Mouse (Mus musculus) embryonic facial prominence, embryonic 13.5 days (tissue): ENCODE measurements around the gene Gm33815. TPM values are rescaled to one million over a fixed set of nuclear protein-coding genes. Genes with fewer than 3 reads are reported as not detected.
"Not testable (repeated sequence)": the region's sequence is repeated elsewhere in the genome, so short reads cannot be mapped to it uniquely, and the experiment has no call there.

Experiments
- ATAC-seq: fragments of 200-750 bp; cut with Nextera tagmentation; 2 replicates; pipeline ENCODE4 v1.8.0; 2017; ENCODE audit warnings: low read depth; ENCODE audit not compliant: insufficient number of reproducible peaks, insufficient read depth, low FRiP score, low TSS enrichment
- H3K27ac ChIP-seq: fragments of 300-500 bp; sonication (generic); 2 replicates; pipeline ENCODE4 v1.5.1; 2015; ENCODE audit warnings: moderate library complexity, mild to moderate bottlenecking, inconsistent platforms
- H3K27me3 ChIP-seq: fragments of 300-500 bp; sonication (generic); 2 replicates; pipeline ENCODE4 v1.6.1; 2015; ENCODE audit warnings: mild to moderate bottlenecking, inconsistent platforms
- H3K36me3 ChIP-seq: fragments of 300-500 bp; sonication (generic); 2 replicates; pipeline ENCODE4 v1.6.1; 2015; ENCODE audit warnings: mild to moderate bottlenecking, inconsistent platforms
- H3K4me1 ChIP-seq: fragments of 300-500 bp; sonication (generic); 2 replicates; pipeline ENCODE4 v1.6.1; 2015; ENCODE audit warnings: inconsistent platforms
- H3K4me2 ChIP-seq: fragments of 300-500 bp; sonication (generic); 2 replicates; pipeline ENCODE4 v1.6.1; 2015; ENCODE audit warnings: moderate library complexity, mild to moderate bottlenecking, inconsistent platforms
- H3K4me3 ChIP-seq: fragments of 300-500 bp; sonication (generic); 2 replicates; pipeline ENCODE4 v1.5.1; 2015; ENCODE audit warnings: mild to moderate bottlenecking, inconsistent platforms
- H3K9ac ChIP-seq: fragments of 300-500 bp; sonication (generic); 2 replicates; pipeline ENCODE4 v1.6.1; 2015; ENCODE audit warnings: mild to moderate bottlenecking, inconsistent platforms
- H3K9me3 ChIP-seq: fragments of 300-500 bp; sonication (generic); 2 replicates; pipeline ENCODE4 v1.6.1; 2016; ENCODE audit warnings: inconsistent platforms
- WGBS: fragments of 180-500 bp; shearing (Covaris S2); methylation state at CpG from one replicate; pipeline ENCODE4 v1.1.7; 2015; ENCODE audit warnings: mixed read lengths; 5-methylcytosine and 5-hydroxymethylcytosine counted together
- polyA plus RNA-seq: library from polyadenylated mRNA; unstranded; fragments of >200 nt; fragmentation: Nextera tagmentation; extraction: Ambion mirVana; gene quantifications from 2 replicates; pipeline ENCODE4 v1.2.1, GENCODE M21; 2015

The Gm33815 gene
- polyA plus RNA-seq: not detected in 2 replicates

DNA sequence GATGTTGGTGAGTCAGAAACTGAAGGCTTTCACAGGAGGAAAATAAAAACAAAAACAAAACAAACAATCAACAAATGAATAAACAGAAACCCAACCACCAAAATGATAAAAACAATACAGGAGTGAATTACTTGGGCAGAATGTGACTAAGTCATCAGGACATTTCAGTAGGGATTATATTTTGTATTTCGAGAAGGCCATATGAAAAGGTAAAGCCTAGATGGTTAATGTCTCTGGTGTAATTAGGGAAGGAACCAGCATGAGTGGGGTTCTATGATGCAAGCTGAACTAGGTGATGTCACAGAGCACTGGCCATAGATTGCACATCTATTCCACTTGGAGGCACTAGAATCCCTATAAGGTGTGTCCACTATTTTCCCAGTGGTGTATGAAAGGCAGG lies at the start of gene Gm33815:
TSS of gene Gm33815 (plus strand) at position 301 of the 400 bp plus-strand sequence.
- not testable (repeated sequence) for H3K4me1 ChIP-seq, H3K9me3 ChIP-seq, ATAC-seq, H3K9ac ChIP-seq, H3K27me3 ChIP-seq, H3K36me3 ChIP-seq, H3K4me2 ChIP-seq, H3K27ac ChIP-seq, H3K4me3 ChIP-seq
- WGBS: no CpG with 5 or more reads among the region's 1 CpGs
